Mouse (Mus musculus) adrenal gland (tissue): ENCODE results near the gene Osmr.
"Not testable (repeated sequence)": the region's sequence is repeated elsewhere in the genome, so short reads cannot be mapped to it uniquely, and the experiment has no call there.

Experiments
- intact Hi-C: fragments of 180-260 bp; cut with DNase I; formaldehyde crosslinking; loops from one replicate; pipeline ENCODE4 v1.15.1; 2025

The Osmr gene

DNA sequence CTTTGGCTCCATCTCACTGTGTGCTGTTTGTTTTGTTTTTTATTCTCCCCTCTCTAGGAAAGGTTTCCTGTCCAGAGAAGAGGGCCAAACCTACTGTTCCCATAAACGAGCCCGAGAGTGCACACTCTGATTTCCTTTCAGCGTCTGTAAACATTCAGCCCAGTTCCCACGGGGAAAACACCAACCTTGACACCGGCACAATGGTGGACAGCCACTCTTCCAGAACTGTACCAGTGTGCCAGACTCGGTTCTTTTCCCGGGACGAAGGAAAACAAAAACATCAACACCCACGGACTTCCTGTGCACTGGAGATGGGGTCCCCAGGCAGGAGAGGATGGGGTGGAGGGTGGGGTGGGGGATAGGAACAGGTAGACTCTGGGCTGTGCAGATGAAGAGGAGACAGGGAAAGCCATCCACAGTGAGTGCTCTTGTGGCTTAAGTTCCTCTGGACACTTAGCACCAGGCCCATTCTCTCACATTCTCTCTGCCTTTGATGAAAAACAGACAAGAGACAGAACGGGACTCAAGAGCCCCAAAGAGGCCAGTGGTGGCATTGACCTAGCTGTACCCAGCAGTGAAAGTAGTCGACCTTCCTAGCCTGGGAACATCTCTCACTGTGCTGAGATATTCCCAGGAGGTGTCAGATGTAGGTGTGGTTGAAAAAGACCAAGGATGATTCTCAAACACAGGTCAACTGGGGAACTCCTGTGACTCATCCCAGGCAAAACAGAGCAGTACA lies 3.0 kb downstream of the Osmr start:
- intact Hi-C loops: no loop called here

- intact Hi-C loops: no loop called here
Measured at GRCm38 (mm10) chr15:6866888-6867287, 7.9 kb downstream of the Osmr start.

DNA sequence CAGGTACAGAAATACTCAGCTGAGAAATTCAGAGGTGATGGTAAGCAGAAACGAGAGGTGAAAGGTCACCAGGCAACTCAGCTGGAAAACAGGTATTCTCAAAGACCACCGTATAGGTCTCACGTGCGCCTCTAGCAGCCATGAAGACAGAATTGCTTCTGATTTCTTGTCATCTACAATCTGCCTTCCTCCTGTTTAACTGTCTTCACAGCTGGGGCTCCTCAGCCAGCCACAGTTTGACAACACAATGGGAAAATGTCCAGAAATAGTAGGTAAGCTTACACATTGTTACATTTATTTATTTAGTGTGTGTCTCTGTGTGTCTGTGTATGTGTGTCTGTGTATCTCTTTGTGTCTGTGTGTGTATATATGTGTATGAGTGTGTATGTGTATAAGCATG lies 12.6 kb downstream of the Osmr start:
- intact Hi-C loops: no loop called here

- intact Hi-C loops: no loop called here
Measured at GRCm38 (mm10) chr15:6861617-6862016, 13.2 kb downstream of the Osmr start.

- intact Hi-C loops: no loop called here
Measured at GRCm38 (mm10) chr15:6859781-6860180, 15.0 kb downstream of the Osmr start.

- intact Hi-C loops: no loop called here
Measured at GRCm38 (mm10) chr15:6858871-6859270, 15.9 kb downstream of the Osmr start.

DNA sequence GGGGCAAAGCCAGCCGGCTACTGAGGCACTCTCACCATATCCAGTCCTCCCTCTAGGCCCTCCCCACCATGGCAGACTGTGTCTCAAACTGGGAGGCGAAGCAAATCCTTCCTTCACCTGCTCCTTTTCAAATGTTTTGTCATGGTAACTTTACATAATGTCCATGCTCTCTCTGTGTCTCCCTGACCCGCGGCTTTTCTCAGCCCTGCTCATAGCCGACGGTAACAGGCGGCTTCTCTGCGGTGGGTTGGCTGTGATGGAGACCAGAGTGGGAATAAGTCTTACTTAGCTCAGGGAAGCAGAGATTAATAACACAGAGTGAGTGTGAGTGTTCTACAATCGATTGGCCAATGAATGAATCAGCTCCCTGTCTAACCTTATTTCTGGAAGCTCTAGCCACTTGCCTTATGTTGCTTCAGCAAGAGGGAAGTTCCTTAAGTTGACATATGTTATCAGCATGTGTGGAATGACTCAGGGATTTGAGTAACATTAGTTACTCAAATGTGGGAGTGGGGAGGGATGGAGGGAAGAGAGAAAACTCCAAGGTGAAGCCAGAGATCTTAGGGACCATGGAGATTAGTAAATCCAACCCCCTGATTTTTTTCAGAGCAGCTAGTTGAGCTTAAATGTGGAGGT lies 17.4 kb downstream of the Osmr start:
- intact Hi-C loops: no loop called here

GRCm38 (mm10) chr15:6849851-6850250 lies 24.9 kb downstream of the Osmr start:
- intact Hi-C loops: no loop called here

- intact Hi-C loops: loop anchor here (5.0 kb wide), 1 partner anchor 42 kb away; no protein-coding TSS in a partner anchor
Measured at GRCm38 (mm10) chr15:6840199-6840598, 34.6 kb downstream of the Osmr start.

GRCm38 (mm10) chr15:6815807-6816206 lies 59.0 kb downstream of the Osmr start:
- intact Hi-C loops: no loop called here

DNA sequence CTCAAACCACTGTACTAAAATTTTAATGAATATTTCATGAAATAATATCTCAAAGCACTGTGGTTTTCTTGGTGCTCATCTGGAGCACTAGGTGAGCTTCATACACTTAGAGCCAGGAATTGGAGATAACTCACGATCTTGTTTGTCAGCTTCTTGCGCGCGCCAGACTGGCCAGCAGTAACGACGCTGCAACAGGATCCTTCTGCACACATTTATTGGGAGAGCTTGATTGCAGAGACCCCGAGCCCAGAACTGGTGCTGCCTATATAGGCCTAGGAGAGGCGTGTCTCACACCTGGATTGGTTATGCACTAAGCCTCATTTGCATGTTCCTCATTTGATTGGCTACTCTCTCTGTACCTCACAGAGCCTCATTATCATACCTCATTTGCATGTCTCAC lies 73.6 kb downstream of the Osmr start:
- intact Hi-C loops: not testable (repeated sequence)

GRCm38 (mm10) chr15:6792846-6793245 lies 81.9 kb downstream of the Osmr start:
- intact Hi-C loops: no loop called here

DNA sequence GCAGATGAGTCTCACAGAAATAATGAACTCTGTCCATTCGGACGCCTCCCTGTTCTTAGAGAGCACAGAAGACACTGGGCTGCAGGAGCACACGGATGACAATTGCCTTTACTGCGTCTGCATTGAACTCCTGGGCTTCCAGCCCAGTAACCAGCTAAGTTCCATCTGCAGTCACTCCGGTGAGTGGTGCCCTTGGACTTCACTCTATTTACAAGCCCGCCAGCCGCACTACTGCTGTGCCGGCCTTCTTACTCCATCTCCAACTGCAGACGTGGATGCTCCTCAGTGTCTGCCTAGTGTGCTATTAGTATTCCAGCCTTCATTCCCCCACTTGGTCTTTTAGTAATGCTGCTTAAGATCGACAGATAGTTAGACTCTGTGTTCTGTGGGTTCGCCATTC lies 83.1 kb downstream of the Osmr start:
- intact Hi-C loops: no loop called here

DNA sequence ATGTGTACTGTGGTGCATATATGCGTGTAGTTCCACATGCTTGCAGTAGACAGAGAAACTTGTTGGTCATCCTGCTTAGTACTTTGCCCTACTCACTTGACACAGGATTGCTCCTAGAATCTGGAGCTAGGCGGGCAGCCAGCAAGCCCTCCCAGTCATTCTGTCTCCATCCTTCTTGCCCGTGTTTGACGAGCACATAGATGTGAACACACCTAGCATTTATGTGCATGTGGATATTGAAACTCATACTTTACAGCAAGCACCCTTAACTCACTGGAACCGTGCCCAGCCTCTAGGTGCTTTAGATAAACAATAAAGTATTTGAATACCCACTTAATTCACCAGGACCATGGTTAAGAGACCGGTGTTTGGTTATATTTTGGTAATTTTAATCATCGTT lies 84.8 kb downstream of the Osmr start:
- intact Hi-C loops: no loop called here

DNA sequence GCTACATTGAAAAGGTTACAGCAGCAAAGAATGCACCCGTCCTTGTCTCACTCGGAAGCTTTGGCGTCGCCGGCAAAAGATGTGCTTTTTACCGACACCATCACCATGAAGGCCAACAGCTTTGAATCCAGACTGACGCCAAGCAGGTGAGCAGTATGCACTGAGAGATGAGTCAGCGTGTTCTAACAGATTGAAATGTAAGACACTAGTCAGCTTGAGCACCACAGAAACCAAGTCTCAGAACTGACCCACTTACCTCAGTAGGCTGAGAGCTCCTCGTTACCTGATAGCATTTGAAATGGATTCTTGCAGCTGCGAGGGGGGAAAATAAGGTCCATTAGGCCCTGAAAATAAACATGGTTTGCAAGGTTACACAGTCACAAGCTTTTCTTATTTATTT lies 87.5 kb downstream of the Osmr start:
- intact Hi-C loops: no loop called here

DNA sequence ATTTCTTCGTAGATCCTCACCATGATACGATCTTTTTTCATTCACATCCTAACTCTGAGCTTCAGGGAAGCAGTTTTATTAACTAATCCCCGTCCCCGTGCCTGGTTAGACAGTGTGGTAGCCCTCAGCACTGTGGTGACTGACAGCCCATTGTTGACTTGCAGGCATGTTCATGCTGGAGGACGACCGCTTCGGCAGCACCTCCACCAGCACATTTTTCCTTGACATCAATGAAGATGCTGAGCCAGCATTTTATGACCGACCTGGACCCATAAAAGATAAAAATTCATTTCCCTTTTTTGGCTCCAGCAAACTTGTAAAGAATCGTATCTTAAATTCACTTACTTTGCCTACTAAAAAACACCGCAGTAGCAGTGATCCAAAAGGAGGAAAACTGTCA lies 88.6 kb downstream of the Osmr start:
- intact Hi-C loops: no loop called here

DNA sequence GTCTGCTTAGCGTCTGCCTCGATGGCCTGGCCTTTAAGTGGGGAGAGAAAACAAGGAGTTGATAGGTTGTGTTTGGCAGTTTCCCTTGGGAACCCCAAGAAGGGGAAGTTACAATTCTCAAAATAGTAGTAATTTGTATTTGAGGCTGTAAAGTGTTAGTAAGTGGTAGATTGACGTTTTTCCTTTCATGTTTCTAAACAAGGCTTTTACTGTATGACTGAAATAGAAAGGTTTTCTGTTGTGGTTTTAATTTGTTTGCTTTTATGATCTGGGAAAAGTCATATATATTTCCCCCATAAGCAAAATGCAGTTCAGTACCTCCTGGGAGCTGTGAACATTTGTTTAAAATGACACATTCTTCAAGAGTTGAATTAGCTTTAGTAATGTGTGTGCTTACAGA lies 102.5 kb downstream of the Osmr start:
- intact Hi-C loops: loop anchor here (10.0 kb wide), 1 partner anchor 1553 kb away; no protein-coding TSS in a partner anchor
